Mouse (Mus musculus) frontal cortex, postnatal 10 days (tissue): ENCODE measurements at regions not wholly inside any gene's neighbourhood (a gene's known extent, or its start where the extent isn't known, plus 50 kb on each side); places are given as distances from the start of the nearest gene placed in this dataset.

Experiments used
- DNase-seq, 2 experiments: peaks; one replicate each; pipeline ENCODE4 v3.0.0; 2022; ENCODE audit warnings: low spot score in 2 of 2, mixed read lengths in 1 of 2

GRCm38 (mm10) chr2:50835511-50836320, 313.2 kb downstream of the Rnd3 start:
- DNase-seq = no peak

- no peak for DNase-seq
Measured at GRCm38 (mm10) chr2:50833791-50834190, 315.1 kb downstream of the Rnd3 start.

- no peak for DNase-seq
Measured at GRCm38 (mm10) chr2:50832471-50832870, 316.4 kb downstream of the Rnd3 start.

GRCm38 (mm10) chr2:50830056-50830720, 318.7 kb downstream of the Rnd3 start:
- no peak for DNase-seq

GRCm38 (mm10) chr2:50827097-50827496, 321.8 kb downstream of the Rnd3 start:
- no peak for DNase-seq

GRCm38 (mm10) chr2:50826537-50826936, 322.4 kb downstream of the Rnd3 start:
- DNase-seq = no peak

- no peak for DNase-seq
Measured at GRCm38 (mm10) chr2:50825626-50826025, 323.3 kb downstream of the Rnd3 start.

GRCm38 (mm10) chr2:50824782-50825181, 324.1 kb downstream of the Rnd3 start:
- no peak for DNase-seq

- no peak for DNase-seq
Measured at GRCm38 (mm10) chr2:50822738-50823137, 326.2 kb downstream of the Rnd3 start.

- DNase-seq = no peak
Measured at GRCm38 (mm10) chr2:50819305-50819665, 329.6 kb downstream of the Rnd3 start.

- no peak for DNase-seq
Measured at GRCm38 (mm10) chr2:50818557-50819304, 330.2 kb downstream of the Rnd3 start.

- DNase-seq = no peak
Measured at GRCm38 (mm10) chr2:50816364-50816763, 332.5 kb downstream of the Rnd3 start.

GRCm38 (mm10) chr2:50815541-50815940, 333.4 kb downstream of the Rnd3 start:
- DNase-seq = no peak

GRCm38 (mm10) chr2:50813568-50814461, 335.1 kb downstream of the Rnd3 start:
- no peak for DNase-seq

GRCm38 (mm10) chr2:50812296-50812695, 336.6 kb downstream of the Rnd3 start:
- DNase-seq = no peak

- DNase-seq = no peak
Measured at GRCm38 (mm10) chr2:50810336-50811066, 338.4 kb downstream of the Rnd3 start.

- DNase-seq = no peak
Measured at GRCm38 (mm10) chr2:50809823-50810222, 339.1 kb downstream of the Rnd3 start.

GRCm38 (mm10) chr2:50807162-50807960, 341.6 kb downstream of the Rnd3 start:
- DNase-seq = no peak

- DNase-seq = no peak
Measured at GRCm38 (mm10) chr2:50805645-50806044, 343.3 kb downstream of the Rnd3 start.

GRCm38 (mm10) chr2:50796087-50796486, 352.8 kb downstream of the Rnd3 start:
- DNase-seq = no peak
